Mouse (Mus musculus): ENCODE data around the gene Ifna6.
"Not testable (repeated sequence)": the region's sequence is repeated elsewhere in the genome, so short reads cannot be mapped to it uniquely, and the experiment has no call there.

Gene Ifna6

DNA sequence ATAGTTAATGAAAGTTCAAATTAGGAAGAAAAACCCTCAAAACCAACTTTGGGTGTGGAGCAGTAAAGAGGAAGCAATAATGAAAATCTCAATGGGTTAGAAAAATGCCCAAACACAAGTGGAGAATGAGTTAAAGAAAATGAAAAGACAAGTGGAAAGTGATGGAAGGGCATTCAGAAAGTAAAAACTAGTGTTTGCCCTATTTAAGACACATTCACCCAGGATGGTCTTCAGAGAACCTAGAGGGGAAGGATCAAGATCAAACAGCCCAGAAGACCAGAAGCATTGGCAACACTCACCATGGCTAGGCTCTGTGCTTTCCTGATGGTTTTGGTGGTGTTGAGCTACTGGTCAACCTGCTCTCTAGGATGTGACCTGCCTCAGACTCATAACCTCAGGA is at the start of gene Ifna6:
Ifna6 (plus strand) TSS at position 301 of the 400 bp plus-strand sequence.
- DNase-seq = not testable (repeated sequence)

DNA sequence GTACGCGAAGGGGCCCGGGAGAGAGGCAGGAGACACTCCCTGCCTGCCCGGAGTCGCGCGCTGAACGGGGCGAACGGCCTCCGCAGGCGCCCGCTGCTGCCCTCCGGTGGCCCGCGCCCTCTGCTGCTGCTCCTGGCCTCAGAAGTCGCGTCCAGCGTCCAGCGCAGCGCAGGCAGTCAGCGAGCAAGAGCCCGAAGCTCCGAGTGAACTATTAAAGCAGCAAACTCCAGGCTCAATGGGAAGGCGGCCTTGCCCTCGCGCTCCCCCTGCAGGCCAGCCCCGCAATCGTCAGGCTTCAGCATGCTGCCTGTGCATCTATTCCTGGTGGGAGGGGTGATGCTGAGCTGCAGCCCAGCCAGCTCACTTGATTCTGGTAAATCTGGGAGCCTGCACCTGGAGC is 47.7 kb upstream of the Ifna6 start, which contains the start of gene Gm13272:
Gm13272 (plus strand) TSS at position 301 of the 400 bp plus-strand sequence.
- not testable (repeated sequence) for DNase-seq

- DNase-seq = not testable (repeated sequence)
Observed at GRCm38 (mm10) chr4:88780320-88780719, 46.9 kb upstream of the Ifna6 start.

- DNase-seq = not testable (repeated sequence)
Observed at GRCm38 (mm10) chr4:88781831-88782230, 45.4 kb upstream of the Ifna6 start, which contains the start of gene Ifnz. Gene Ifnz (plus strand): TSS chr4:88782131.

- not testable (repeated sequence) for DNase-seq
Observed at GRCm38 (mm10) chr4:88782335-88782734, 44.9 kb upstream of the Ifna6 start.

- not testable (repeated sequence) for DNase-seq
Observed at GRCm38 (mm10) chr4:88785409-88785808, 41.8 kb upstream of the Ifna6 start, which contains the start of gene Gm13276. Gene Gm13276 (plus strand): TSS chr4:88785709.

GRCm38 (mm10) chr4:88788402-88788801 is 38.8 kb upstream of the Ifna6 start, which contains the start of gene Gm13277:
Gene Gm13277 (plus strand): TSS chr4:88788632.
- peak; percentile 75 for DNase-seq

DNA sequence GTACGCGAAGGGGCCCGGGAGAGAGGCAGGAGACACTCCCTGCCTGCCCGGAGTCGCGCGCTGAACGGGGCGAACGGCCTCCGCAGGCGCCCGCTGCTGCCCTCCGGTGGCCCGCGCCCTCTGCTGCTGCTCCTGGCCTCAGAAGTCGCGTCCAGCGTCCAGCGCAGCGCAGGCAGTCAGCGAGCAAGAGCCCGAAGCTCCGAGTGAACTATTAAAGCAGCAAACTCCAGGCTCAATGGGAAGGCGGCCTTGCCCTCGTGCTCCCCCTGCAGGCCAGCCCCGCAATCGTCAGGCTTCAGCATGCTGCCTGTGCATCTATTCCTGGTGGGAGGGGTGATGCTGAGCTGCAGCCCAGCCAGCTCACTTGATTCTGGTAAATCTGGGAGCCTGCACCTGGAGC is 36.0 kb upstream of the Ifna6 start, which contains the start of gene Gm13278:
Gm13278 (plus strand) TSS at position 301 of the 400 bp plus-strand sequence.
- DNase-seq = not testable (repeated sequence)

DNA sequence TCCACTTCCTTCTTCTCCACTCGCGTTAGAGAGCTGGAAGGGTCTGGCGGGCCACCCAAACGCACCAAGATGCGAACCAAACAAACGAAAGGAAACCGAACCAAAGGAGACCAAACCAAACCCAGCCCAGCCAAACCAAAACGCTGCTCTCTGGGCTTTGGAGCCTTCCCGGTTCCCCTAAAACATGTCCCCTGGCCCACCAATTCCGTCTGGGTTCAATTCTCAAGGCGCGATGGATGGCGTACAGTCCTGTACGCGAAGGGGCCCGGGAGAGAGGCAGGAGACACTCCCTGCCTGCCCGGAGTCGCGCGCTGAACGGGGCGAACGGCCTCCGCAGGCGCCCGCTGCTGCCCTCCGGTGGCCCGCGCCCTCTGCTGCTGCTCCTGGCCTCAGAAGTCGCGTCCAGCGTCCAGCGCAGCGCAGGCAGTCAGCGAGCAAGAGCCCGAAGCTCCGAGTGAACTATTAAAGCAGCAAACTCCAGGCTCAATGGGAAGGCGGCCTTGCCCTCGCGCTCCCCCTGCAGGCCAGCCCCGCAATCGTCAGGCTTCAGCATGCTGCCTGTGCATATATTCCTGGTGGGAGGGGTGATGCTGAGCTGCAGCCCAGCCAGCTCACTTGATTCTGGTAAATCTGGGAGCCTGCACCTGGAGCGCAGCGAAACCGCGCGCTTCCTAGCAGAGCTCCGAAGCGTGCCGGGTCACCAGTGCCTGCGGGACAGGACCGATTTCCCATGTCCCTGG is 33.1 kb upstream of the Ifna6 start, which contains the start of gene Gm13275:
Gm13275 (plus strand) TSS at position 552 of the 740 bp plus-strand sequence.
- DNase-seq = peak; percentile 68

DNA sequence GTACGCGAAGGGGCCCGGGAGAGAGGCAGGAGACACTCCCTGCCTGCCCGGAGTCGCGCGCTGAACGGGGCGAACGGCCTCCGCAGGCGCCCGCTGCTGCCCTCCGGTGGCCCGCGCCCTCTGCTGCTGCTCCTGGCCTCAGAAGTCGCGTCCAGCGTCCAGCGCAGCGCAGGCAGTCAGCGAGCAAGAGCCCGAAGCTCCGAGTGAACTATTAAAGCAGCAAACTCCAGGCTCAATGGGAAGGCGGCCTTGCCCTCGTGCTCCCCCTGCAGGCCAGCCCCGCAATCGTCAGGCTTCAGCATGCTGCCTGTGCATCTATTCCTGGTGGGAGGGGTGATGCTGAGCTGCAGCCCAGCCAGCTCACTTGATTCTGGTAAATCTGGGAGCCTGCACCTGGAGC is 30.1 kb upstream of the Ifna6 start, which contains the start of gene Gm13279:
Gm13279 (plus strand) TSS at position 301 of the 400 bp plus-strand sequence.
- not testable (repeated sequence) for DNase-seq

DNA sequence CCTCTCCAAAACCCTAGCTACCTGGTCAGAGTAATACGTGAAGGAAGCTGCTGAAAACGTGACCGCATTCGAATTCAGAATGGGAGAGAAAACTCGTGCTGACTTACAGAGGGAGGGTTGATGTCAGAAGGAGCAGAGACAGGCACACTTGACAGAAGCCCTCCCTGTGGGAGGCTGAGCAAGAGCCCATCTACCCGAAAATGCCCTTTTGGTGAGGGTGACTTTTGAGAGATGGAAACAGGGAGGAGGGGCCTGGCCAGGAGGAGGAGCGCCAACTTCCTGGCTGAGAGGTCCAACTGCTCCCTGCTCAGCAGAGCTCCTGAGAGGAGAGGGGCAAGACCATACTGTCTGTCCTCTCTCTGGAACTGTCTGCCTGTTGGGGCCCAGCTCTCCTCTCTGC is 27.9 kb upstream of the Ifna6 start, which contains the start of gene Gm13285:
Gm13285 (plus strand) TSS at position 301 of the 400 bp plus-strand sequence.
- DNase-seq = not testable (repeated sequence)

DNA sequence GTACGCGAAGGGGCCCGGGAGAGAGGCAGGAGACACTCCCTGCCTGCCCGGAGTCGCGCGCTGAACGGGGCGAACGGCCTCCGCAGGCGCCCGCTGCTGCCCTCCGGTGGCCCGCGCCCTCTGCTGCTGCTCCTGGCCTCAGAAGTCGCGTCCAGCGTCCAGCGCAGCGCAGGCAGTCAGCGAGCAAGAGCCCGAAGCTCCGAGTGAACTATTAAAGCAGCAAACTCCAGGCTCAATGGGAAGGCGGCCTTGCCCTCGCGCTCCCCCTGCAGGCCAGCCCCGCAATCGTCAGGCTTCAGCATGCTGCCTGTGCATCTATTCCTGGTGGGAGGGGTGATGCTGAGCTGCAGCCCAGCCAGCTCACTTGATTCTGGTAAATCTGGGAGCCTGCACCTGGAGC is 24.3 kb upstream of the Ifna6 start, which contains the start of gene Gm13287:
Gm13287 (plus strand) TSS at position 301 of the 400 bp plus-strand sequence.
- DNase-seq = not testable (repeated sequence)

DNA sequence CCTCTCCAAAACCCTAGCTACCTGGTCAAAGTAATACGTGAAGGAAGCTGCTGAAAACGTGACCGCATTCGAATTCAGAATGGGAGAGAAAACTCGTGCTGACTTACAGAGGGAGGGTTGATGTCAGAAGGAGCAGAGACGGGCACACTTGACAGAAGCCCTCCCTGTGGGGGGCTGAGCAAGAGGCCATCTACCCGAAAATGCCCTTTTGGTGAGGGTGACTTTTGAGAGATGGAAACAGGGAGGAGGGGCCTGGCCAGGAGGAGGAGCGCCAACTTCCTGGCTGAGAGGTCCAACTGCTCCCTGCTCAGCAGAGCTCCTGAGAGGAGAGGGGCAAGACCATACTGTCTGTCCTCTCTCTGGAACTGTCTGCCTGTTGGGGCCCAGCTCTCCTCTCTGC is 22.0 kb upstream of the Ifna6 start, which contains the start of gene Gm13288:
Gm13288 (plus strand) TSS at position 301 of the 400 bp plus-strand sequence.
- DNase-seq = not testable (repeated sequence)

GRCm38 (mm10) chr4:88805761-88806160 is 21.5 kb upstream of the Ifna6 start:
- DNase-seq = peak; percentile 8

DNA sequence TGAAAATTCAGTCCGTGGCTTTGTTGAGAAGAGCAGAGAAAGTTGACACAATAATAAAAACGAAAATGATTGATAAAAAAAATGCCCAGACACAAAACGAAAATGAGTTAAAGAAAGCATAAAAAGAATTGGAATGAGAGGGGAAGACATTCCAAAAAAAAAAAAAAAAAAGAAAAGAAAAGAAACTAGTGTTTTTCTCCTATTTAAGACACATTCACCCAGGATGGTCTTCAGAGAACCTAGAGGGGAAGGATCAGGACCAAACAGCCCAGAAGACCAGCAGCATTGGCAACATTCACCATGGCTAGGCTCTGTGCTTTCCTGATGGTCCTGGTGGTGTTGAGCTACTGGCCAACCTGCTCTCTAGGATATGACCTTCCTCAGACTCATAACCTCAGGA is 11.3 kb upstream of the Ifna6 start, which contains the start of gene Ifna7:
Ifna7 (plus strand) TSS at position 301 of the 400 bp plus-strand sequence.
- DNase-seq = no peak

- DNase-seq = no peak
Observed at GRCm38 (mm10) chr4:88819659-88820058, 7.6 kb upstream of the Ifna6 start, which contains the start of gene Ifna11. Gene Ifna11 (plus strand): TSS chr4:88819959.

DNA sequence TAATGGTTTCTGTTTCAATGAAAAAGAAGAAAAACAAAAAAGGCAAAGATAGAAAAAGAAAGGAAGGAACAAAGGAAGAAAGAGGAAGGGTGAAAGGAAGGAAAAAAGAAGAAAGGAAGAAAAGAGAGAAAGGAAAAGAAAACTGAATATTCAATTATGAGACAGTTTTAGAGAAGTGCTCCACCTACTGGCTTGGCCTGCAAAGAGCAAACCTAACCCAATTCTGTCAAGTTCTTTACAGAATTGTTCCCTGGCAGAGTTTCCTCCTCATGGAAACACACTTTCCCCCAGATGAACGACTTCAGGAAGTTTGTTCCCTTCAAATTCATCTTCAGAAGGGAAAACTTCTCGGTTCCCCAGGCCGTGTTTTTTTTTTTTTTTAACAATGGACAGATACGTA is 4.2 kb upstream of the Ifna6 start:
- DNase-seq = peak; percentile 28

DNA sequence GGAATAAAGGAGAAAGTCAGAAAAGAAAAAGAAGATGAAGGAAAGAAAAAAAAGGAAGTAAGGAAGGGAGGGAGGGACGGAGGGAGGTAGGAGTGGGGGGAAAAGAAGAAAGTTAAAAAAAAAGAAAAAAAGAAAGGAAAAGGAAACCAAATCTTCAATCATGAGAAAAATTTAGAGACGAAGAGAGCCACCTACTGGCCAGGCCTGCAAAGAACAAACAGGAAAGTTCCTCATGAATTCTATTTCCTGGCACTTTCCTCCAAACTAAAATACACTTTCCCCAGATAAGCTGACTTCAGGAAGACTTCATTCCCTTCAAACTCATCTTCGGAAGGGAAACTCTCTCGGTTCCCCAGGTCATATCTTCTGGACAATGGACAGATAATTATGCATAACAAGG is 3.3 kb downstream of the Ifna6 start:
- DNase-seq = peak; percentile 55

- DNase-seq = not testable (repeated sequence)
Observed at GRCm38 (mm10) chr4:88835225-88835624, 8.0 kb downstream of the Ifna6 start, which contains the start of gene Ifna5. Gene Ifna5 (plus strand): TSS chr4:88835525.

DNA sequence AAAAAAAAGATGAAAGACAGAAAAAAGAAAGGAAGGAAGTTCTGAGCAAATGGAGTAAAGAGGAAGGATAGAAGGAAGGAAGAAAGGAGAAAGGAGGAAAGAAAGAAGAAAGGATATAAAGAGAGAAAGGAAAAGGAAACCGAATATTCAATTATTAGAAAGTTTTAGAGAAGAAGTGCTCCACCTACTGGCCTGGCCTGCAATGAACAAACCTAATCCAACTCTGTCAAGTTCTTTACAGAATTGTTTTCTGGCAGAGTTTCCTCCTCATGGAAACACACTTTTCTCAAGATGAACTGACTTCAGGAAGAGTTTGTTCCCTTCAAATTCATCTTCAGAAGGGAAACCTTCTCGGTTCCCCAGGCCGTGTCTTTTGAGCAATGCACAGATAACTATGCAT is 11.6 kb downstream of the Ifna6 start:
- peak; percentile 19 for DNase-seq

GRCm38 (mm10) chr4:88840058-88840457 is 12.8 kb downstream of the Ifna6 start:
- DNase-seq = no peak

GRCm38 (mm10) chr4:88841438-88841911 is 14.3 kb downstream of the Ifna6 start, which contains the start of gene Ifna4:
Gene Ifna4 (plus strand): TSS chr4:88841861.
- no peak for DNase-seq

DNA sequence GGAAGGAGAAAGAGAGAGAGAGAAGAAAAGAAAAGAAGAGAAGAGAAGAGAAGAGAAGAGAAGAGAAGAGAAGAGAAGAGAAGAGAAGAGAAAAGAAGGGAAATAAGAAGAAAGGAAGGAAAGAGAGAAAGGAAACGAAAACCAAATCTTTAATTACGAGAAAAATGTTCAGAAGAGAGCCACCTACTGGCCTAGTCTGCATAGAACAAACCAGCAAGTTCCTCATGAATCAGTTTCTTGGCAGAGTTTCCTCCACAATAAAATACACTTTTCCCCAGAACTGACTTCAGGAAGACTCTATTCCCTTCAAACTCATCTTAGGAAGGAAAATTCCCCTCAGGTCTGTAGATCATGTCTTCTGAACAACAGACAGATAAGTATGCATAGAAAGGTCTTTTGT is 18.1 kb downstream of the Ifna6 start:
- no peak for DNase-seq

All from thymus, postnatal 14 days (tissue).